Mouse (Mus musculus): ENCODE data around the gene Khdrbs1. TPM values are rescaled to one million over a fixed set of nuclear protein-coding genes. Genes with fewer than 3 reads are reported as not detected.

Khdrbs1 gene
- total RNA-seq, 2 experiments from 2014 or later: 92.3 to 98.4 TPM

DNA sequence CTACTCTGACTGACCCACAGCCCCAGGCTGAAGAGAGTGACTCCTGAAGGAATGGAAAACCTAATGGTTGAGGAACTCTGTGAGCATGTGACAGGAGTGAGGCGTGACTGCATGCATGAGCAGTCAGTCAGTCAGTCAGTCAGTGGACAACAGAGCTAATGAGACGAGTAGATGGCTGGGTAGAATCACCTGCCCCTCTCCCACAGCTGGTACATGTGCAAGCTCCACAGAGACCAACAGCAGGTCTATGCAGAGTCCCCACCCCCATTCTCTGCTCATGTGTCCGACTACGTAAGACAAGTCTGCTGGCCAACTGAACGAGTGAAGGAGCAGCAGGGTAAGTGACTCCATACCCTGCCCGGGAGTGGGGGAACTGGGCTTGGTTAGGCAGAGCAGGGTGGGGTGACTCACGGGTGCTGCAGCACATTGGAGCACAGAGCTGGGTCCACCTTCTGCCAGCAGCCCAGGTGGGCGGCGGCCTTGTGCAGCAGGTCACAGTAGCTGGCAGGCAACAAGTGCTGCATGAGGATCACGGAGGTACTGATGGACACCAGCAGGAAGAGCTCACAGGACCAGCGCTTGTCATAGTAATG is 58.1 kb downstream of the Khdrbs1 start:
- DNase-seq (ENCODE audit: low spot score in 2 of 2): no peak

DNA sequence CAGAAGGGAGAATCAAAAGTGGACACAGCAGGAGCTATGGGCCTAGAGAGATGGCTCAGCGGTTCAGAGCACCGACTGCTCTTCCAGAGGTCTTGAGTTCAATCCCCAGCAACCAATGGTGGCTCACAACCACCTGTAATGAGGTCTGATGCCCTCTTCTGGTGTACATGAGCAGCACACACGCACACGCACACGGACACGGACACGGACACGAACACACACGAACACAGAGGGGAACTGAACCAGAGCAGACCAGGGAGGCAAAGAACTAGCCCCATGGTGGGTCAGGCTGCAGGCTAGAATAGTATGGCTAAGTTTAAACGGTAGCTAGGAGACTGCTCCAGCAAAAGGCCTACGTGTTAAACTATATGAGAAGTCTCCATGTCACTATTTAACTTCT is 60.3 kb downstream of the Khdrbs1 start:
- DNase-seq (ENCODE audit: low spot score in 2 of 2): no peak

DNA sequence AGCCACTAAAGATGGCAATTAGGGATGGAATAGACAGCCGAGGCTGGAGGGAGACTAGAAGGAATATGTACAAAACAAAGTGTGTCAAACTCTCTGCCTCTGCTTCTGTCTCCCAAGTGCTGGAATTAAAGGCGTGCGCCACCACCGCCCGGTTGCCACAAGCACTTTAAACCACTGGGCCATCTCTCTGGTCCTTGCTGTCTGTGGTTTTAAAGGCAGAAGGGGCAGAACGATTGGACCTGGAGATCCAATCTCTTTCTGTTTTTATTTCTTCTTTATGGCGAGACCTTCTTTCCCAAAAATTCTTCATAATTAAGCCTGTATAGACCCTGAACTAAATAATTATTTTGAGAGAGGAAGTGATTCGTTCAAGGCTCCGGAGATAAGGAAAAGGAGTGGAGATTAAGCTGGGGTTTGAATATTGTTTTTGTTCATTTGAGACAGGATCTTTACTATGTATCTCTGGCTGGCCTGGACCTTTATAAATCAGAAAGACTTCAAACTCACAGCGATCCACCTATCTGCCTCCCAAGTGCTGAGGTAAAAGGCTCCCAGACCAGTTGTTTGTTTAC is 69.1 kb downstream of the Khdrbs1 start:
- DNase-seq (ENCODE audit: low spot score in 2 of 2): no peak

DNA sequence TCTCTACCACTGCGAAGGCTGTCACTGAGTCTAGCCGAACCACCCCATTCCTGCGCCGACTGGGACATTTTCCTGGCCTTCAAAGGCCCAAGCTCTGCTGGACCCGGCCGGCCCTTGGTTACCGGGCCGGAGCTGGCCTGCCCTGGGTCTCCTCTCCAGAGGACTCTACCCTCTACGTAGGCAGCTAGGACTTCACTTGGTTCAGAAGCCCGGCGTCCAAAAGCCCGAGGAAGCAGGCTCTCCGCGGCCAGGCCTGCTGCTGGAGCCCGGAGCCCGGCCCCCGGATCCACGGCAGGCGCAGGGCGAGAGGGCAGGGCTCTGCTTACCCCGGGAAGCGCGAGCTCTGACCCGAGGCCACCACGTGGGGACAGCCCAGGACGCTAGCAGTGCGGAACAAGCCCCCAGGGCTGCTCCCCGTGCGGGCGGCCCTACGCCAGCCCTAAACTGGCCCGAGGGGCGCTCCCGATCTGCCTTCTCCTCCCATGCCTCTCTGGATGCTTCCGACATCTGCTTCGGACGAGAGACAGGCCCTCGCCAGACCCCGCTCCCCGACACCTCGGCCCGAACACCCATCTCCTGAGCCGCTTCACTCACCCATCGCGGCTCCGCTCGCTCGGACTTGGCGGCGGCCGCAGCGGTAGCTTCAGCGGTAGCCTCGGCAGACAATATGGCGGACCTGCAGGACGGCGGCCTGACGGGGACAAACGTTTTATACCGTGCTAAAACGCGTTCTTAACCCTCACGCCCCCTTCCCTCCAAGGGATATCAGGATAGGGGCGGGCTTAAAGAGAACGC is 69.8 kb downstream of the Khdrbs1 start, which contains the start of gene Kpna6:
TSS of gene Kpna6 (minus strand) at position 685 of the 795 bp plus-strand sequence.
- DNase-seq (ENCODE audit: low spot score in 2 of 2): peak; percentile 93 to 95

DNA sequence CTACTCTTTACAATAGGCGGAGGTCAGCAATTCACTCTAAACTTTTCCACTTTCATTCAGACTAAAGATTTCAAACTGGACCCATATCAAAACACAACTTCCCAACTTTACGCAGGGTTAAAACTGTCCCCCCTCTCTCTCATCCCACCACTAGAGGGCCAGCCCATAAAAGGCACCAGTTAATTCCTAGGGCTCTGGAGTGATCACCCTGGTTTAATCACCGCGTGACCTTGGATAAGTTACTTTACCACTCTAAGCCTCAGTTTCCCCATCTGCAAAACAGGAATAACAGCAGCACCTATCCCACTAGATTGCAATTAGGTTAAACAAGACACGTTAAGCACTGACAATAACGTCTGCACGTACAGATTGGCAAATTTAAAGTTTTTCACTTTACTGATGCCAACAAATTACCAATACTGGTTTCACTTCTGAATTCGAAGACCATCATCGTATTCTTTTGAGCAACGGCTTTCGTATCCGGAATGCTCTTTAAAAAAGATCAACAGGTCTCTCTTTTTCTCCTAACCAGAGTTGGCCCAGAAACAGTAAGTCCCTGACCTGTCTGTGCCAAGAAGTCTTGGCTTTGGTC is 70.5 kb downstream of the Khdrbs1 start:
- peak; percentile 33 to 37 for DNase-seq (ENCODE audit: low spot score in 2 of 2)

DNA sequence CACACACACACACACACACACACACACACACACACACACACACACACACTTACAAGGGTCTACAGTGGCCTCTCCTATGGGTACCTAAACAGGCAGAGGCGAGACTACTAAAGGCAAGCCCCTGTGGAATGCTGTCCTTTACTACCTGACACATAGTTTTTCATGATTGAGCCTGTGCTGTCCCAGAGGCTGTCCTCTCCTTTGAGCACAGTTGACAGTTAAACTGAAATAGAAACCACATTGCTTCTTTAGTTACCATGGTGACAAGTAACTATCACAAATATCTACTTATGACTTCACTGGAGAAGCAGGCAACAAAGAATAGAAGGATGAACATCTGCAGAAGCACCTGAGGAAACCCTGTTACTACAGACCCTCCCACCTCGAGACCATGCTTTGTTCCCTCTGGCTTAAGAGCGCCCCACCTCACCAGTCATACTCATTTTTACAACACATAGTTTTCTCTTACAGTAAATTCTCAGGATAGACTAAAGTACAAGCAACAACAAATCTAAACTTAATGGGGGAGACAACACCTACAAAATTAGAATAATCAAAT is 79.8 kb downstream of the Khdrbs1 start:
- DNase-seq (ENCODE audit: low spot score in 2 of 2): no peak

DNA sequence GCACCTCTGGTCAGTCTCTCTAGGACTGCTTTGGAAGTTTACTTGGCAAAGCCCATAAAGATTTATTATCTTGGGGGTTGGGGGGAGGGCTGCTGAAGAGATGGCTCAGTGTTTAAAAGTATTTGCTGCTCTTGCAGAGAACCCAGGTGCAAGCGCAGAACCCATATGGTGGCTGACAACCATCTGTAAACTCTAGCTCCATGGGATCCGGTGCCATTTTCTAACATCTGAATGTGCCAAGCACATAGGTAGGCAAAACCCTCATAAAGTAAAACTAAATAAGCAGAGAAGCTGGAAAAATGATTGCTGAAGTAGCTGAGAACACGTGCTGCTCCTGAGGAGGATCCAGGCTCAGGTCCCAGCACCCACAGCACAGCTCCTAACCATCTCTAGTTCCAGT is 80.5 kb downstream of the Khdrbs1 start:
- no peak for DNase-seq (ENCODE audit: low spot score in 2 of 2)

DNA sequence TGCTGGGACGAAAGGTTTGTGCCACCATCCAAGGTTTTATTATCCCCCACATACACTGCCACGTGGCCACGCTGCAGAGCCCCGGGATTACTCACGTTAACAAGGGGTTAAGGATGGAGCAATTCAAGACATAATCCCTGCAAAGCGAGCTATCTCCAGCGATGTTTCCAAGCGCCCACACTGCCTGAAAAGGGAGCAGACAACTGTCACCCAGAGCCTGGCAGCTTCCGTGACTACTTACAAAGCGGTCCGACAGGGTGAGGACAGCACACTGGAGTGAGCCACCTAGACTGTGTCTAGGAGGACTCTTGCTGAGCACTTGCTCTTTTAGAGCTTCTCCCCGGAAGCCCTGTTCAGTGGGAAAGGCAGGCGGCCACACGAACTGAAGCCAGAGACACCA is 87.3 kb downstream of the Khdrbs1 start:
- DNase-seq (ENCODE audit: low spot score in 2 of 2): peak in 1 of 2 experiments; percentile 49

Small RNA genes lying within 50 kb of the gene (microRNA-seq; reads per million reads assigned to microRNA genes)
- gene Gm28017 (0 reads per million in 2 experiments), gene Mir7016 (2.7 to 6.6 reads per million in 2 experiments)

Other genes with a start within 250 kb of the Khdrbs1 start
- gene Marcksl1, start 228.7 kb downstream of the Khdrbs1 start, total RNA-seq (2021): 10 to 100 TPM; 58.3 to 84.6 TPM
- gene Hdac1, start 199.6 kb downstream of the Khdrbs1 start, total RNA-seq (2021): 10 to 100 TPM; 21.5 to 22.7 TPM
- gene Lck, start 168.7 kb downstream of the Khdrbs1 start, total RNA-seq (2021): 1 to 10 TPM; 1.2 to 4.4 TPM
- under 1 TPM in 1 of 2 experiments, not detected in 1; 0.46 TPM for gene Fam167b, start 163.8 kb downstream of the Khdrbs1 start, total RNA-seq (2021)
- gene Eif3i, start 141.7 kb downstream of the Khdrbs1 start, total RNA-seq (2021): 100 to 1,000 TPM; 124 to 128 TPM
- 10 to 100 TPM; 89.2 to 90.1 TPM for gene Tmem234, start 141.6 kb downstream of the Khdrbs1 start, total RNA-seq (2021)
- 1 to 10 TPM; 4.1 to 4.5 TPM for gene Dcdc2b, start 128.0 kb downstream of the Khdrbs1 start, total RNA-seq (2021)
- gene Iqcc, start 123.2 kb downstream of the Khdrbs1 start, total RNA-seq (2021): 10 to 100 TPM; 25.9 to 27.2 TPM
- 10 to 100 TPM; 45.9 to 53.5 TPM for gene Ccdc28b, start 118.4 kb downstream of the Khdrbs1 start, total RNA-seq (2021)
- gene Txlna, start 101.2 kb downstream of the Khdrbs1 start, total RNA-seq (2021): 10 to 100 TPM; 41.2 to 42.4 TPM
- 10 to 100 TPM; 91.4 to 93.4 TPM for gene Kpna6, start 69.5 kb downstream of the Khdrbs1 start, total RNA-seq (2021)
- gene Tmem39b, start 45.5 kb downstream of the Khdrbs1 start, total RNA-seq (2021): 10 to 100 TPM; 14.5 to 14.9 TPM
- 100 to 1,000 TPM; 137 to 141 TPM for gene Ptp4a2, start 68.9 kb upstream of the Khdrbs1 start, total RNA-seq (2021)
- under 1 TPM; 0.49 to 0.59 TPM for gene Spocd1, start 186.9 kb upstream of the Khdrbs1 start, total RNA-seq (2021)
- gene Adgrb2, start 242.6 kb upstream of the Khdrbs1 start, total RNA-seq (2021): 100 to 1,000 TPM; 366 to 382 TPM

Measured in left cerebral cortex, adult 18-20 months (tissue).